Mouse (Mus musculus): ENCODE data around the gene Cdadc1. TPM values are rescaled to one million over a fixed set of nuclear protein-coding genes. Genes with fewer than 3 reads are reported as not detected.

Gene Cdadc1
- total RNA-seq, 2 experiments from 2014 or later = 29.4 to 36.3 TPM

DNA sequence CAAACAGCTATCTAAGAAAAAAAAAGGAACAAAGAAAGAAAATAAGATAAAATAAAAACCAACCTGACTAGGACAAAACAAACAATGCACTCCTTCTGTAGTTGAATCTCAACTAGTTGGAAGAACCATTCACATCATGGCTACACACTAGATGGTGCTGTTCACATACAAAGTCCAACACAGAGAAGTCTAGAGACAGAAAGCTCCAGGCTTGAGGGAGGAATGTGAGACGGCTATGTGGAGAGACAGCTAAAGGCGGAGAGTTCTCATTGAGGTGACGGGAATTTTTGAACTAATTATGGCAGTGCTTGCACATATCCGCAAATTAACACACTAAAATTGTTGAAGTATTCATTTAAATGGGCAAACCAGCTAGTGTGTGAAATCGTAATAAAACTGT lies 43.7 kb downstream of the Cdadc1 start:
- DNase-seq = no peak
- peak; percentile 34 for TF ChIP-seq CTCF (IDR thresholded peaks at IDR 0.05)
- H3K4me3 ChIP-seq = no peak overlapping the region
- no peak overlapping the region for H3K27ac ChIP-seq
- intact Hi-C loops (cut with DNase I) = loop anchor here (10.0 kb wide), 1 partner anchor 149 kb away; no protein-coding TSS in a partner anchor

DNA sequence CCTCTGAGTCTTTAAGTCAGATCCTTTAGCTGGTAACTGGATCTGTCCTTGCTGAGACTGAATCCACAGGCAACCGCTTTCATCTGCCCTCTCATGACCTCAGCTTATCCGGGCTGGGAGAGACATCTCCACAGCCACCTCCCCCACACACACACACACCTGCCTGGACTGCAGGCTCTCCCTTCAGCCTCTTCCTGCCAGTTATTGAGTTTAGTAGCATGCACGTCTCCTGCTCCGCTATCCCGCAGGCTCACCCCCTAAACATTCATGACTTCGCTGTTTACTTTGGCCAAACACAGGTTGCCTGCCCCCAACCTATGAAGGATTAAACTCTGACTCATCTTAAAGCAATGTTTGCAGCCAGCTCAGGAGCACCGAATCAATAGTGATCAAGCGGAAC lies 45.8 kb downstream of the Cdadc1 start:
- Histone ChIP-seq H3K27ac (peak overlapping the region; percentile 76; the same call in 1 of the 2 replicates), H3K4me3 (no peak overlapping the region)
- no peak for DNase-seq
- intact Hi-C loops (cut with DNase I) = loop anchor here (10.0 kb wide), 1 partner anchor 147 kb away; no protein-coding TSS in a partner anchor
- TF ChIP-seq CTCF (IDR thresholded peaks at IDR 0.05) = no peak

DNA sequence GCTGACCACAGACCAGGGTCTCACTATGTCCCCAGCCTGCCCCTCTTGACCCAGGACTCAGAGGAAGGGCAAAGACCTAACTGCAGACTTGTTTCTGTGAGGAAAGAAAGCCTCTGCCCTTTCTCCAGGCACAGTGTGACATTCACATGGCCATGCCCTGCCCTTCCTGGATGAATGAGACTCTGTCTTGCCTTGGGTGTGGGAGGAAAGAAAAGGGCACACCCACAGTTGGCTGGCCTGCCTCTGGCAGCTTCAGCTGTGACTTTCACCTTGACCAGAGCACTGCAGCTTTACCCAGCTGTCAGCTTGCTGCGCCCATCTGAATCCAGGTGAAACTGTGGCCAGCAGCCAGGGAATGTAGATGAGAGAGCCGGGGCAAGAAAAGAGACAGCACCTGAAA lies 46.9 kb downstream of the Cdadc1 start:
- H3K4me3 ChIP-seq = no peak overlapping the region
- intact Hi-C loops (cut with DNase I) = loop anchor here (10.0 kb wide), 1 partner anchor 146 kb away; no protein-coding TSS in a partner anchor
- DNase-seq = peak; percentile 33
- no peak for TF ChIP-seq CTCF (IDR thresholded peaks at IDR 0.05)
- H3K27ac ChIP-seq = peak overlapping the region; percentile 76

- no peak for TF ChIP-seq CTCF (IDR thresholded peaks at IDR 0.05)
- intact Hi-C loops (cut with DNase I) = no loop called here
- Histone ChIP-seq H3K27ac (peak overlapping the region; percentile 76), H3K4me3 (no peak overlapping the region)
- peak; percentile 93 for DNase-seq
Measured at GRCm38 (mm10) chr14:59549106-59549505, 48.7 kb downstream of the Cdadc1 start.

DNA sequence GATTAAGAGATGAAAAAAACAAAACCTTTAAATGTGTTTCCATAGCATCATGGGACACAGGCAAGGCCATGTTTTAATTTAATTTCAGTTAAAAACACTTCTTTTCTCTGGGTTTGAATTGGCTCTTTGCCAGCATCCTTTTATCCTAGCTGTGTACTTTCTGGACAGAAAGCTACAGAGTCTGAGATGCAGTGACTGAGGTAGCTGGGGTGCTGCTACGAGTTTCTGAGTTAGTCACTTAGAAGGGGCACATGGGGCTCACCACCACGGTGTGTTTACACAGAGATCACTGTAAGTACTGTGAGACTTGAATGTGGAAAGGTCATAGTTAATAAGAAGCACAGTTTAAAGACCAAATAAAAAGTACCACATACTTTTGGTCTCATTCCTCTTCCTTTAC lies 49.2 kb downstream of the Cdadc1 start:
- H3K27ac ChIP-seq = peak overlapping the region; percentile 76
- intact Hi-C loops (cut with DNase I) = no loop called here

DNA sequence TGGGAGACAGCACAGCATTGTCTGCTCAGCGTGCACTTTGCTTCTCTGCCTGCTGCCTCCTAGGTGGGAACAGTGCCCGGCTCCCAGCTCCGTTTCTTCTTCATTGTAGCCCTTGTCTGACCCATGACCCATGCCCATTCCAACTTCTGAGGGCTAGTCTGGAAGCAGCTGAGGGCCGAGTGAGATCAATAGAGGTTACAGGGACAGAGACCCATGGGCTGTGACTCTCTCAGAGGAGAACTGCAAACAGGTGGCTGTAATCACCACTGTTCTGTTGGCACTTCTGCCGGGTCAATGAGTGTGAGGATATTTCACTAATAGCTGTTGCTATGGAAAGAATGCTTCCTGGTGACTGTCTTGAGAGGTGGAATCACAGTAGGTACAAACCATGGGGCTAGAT lies 50.2 kb downstream of the Cdadc1 start:
- intact Hi-C loops (cut with DNase I) = no loop called here
- H3K4me3 ChIP-seq = no peak overlapping the region
- H3K27ac ChIP-seq = 0 out of 2 replicates have a peak overlapping the region, but pooled peaks have one; percentile 24
- TF ChIP-seq CTCF (IDR thresholded peaks at IDR 0.05) = no peak
- no peak for DNase-seq

More for the DNA sequence above, 49.2 kb downstream of the Cdadc1 start:
- no peak overlapping the region for H3K4me3 ChIP-seq
- TF ChIP-seq CTCF (IDR thresholded peaks at IDR 0.05) = no peak
- no peak for DNase-seq

GRCm38 (mm10) chr14:59546162-59546880 lies 51.4 kb downstream of the Cdadc1 start:
- no peak overlapping the region for H3K27ac ChIP-seq
- intact Hi-C loops (cut with DNase I) = no loop called here
- DNase-seq = no peak
- H3K4me3 ChIP-seq = no peak overlapping the region
- TF ChIP-seq CTCF (IDR thresholded peaks at IDR 0.05) = no peak

DNA sequence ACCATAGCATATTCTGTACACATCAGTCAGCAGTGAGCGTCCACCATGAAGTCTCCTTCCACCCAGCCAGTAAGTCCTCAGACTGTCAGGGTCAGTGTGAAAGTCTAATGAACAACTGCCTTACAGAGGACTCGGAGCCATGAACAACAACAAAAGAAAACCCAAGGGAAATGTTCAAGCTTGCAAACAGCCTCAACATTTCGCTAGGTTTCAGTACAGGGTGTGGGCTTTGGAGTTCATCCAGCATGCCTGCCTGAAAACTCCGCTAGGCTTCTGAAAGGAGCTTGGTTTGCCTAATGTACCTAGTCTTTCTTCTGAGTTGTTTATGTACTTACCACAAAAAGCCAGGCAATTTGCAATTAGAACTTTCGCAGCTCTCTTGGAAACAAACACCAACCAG lies 53.8 kb downstream of the Cdadc1 start:
- H3K4me3 ChIP-seq = no peak overlapping the region
- intact Hi-C loops (cut with DNase I) = no loop called here
- H3K27ac ChIP-seq = peak overlapping the region; percentile 46
- TF ChIP-seq CTCF (IDR thresholded peaks at IDR 0.05) = no peak
- peak; percentile 41 for DNase-seq

- TF ChIP-seq CTCF (IDR thresholded peaks at IDR 0.05) = no peak
- peak overlapping the region; percentile 46 for H3K27ac ChIP-seq
- DNase-seq = no peak
- H3K4me3 ChIP-seq = no peak overlapping the region
- intact Hi-C loops (cut with DNase I) = no loop called here
Measured at GRCm38 (mm10) chr14:59543158-59543826, 54.5 kb downstream of the Cdadc1 start.

GRCm38 (mm10) chr14:59540761-59541160 lies 57.0 kb downstream of the Cdadc1 start:
- Histone ChIP-seq H3K4me3 (no peak overlapping the region), H3K27ac (0 out of 2 replicates have a peak overlapping the region, but pooled peaks have one; percentile 4)
- intact Hi-C loops (cut with DNase I) = no loop called here
- no peak for DNase-seq
- TF ChIP-seq CTCF (IDR thresholded peaks at IDR 0.05) = no peak

GRCm38 (mm10) chr14:59540230-59540629 lies 57.5 kb downstream of the Cdadc1 start:
- no peak for DNase-seq
- intact Hi-C loops (cut with DNase I) = no loop called here
- Histone ChIP-seq H3K4me3 (no peak overlapping the region), H3K27ac (0 out of 2 replicates have a peak overlapping the region, but pooled peaks have one; percentile 4)
- TF ChIP-seq CTCF (IDR thresholded peaks at IDR 0.05) = no peak

DNA sequence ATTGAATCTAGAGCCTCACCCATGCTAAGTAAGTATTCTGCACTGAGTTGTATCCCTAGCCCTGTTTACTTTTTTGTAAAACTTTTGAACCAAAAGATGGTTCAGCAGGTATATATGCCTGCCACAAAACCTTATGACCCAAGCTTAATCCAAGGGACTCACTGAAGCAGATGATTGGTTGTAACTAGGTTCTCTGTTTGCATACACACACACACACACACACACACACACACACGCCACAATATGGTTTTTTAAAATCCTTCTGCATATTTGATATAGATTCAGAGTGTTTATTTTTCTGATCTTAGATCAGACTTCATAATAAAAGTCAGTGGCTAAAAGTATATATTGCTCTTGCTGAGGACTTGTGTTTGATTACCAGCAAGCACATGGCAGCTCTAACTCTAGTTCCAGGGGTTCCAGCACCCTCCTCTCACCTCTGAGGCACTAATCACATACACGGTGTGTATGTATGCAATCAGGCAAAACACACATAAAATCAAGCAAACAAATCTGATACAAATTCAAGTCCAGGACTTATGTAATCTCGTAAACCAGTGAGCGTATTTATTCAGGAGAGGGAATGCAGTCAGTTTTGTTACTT lies 59.8 kb downstream of the Cdadc1 start:
- TF ChIP-seq CTCF (IDR thresholded peaks at IDR 0.05) = no peak
- intact Hi-C loops (cut with DNase I) = no loop called here
- DNase-seq = no peak
- H3K4me3 ChIP-seq = no peak overlapping the region
- no peak overlapping the region for H3K27ac ChIP-seq

GRCm38 (mm10) chr14:59533908-59534307 lies 63.9 kb downstream of the Cdadc1 start:
- DNase-seq = no peak
- intact Hi-C loops (cut with DNase I) = no loop called here
- H3K4me3 ChIP-seq = no peak overlapping the region
- TF ChIP-seq CTCF (IDR thresholded peaks at IDR 0.05) = no peak
- H3K27ac ChIP-seq = no peak overlapping the region
